Mouse (Mus musculus) kidney, adult 2 months (tissue): ENCODE results near the gene Hoxd10. TPM values are rescaled to one million over a fixed set of nuclear protein-coding genes. Genes with fewer than 3 reads are reported as not detected.

Experiments used
- DNase-seq: peaks from one replicate; pipeline ENCODE4 v3.0.0; 2021
- H3K27ac ChIP-seq: fragments of 200-500 bp; 2 replicates; pipeline ENCODE4 v1.5.1; 2012; ENCODE audit warnings: low read depth, low read length, control low read depth, inconsistent platforms; ENCODE audit not compliant: insufficient read depth
- H3K27me3 ChIP-seq: fragments of 200-500 bp; replicated peaks from 2 replicates; pipeline ENCODE4 v1.6.1; 2012; ENCODE audit warnings: mild to moderate bottlenecking, moderate library complexity, low read length, inconsistent platforms; ENCODE audit not compliant: control insufficient read depth, insufficient read depth
- H3K36me3 ChIP-seq: fragments of 200-500 bp; 2 replicates; pipeline ENCODE4 v1.6.1; 2012; ENCODE audit warnings: mild to moderate bottlenecking, moderate library complexity, low read length, inconsistent platforms; ENCODE audit not compliant: control insufficient read depth, insufficient read depth
- H3K4me1 ChIP-seq: fragments of 200-500 bp; 2 replicates; pipeline ENCODE4 v1.6.1; 2011; ENCODE audit warnings: low read length; ENCODE audit not compliant: control insufficient read depth, insufficient read depth
- H3K4me3 ChIP-seq: fragments of 200-500 bp; 2 replicates; pipeline ENCODE4 v1.5.1; 2011; ENCODE audit warnings: mild to moderate bottlenecking, low read depth, low read length, control low read depth; ENCODE audit not compliant: insufficient read depth
- CTCF ChIP-seq: fragments of 200-500 bp; conservative IDR thresholded peaks from 2 replicates; pipeline ENCODE4 v1.5.1; 2011; ENCODE audit warnings: low read depth, mild to moderate bottlenecking, control low read depth, low read length, moderate library complexity, mixed read lengths; ENCODE audit not compliant: insufficient read depth, insufficient read length
- POLR2A ChIP-seq: fragments of 200-500 bp; IDR thresholded peaks from one replicate; pipeline ENCODE4 v1.6.1; 2011; ENCODE audit warnings: low read depth, low read length, control low read depth
- WGBS: fragments of 180-500 bp; shearing (Covaris S2); methylation state at CpG from one replicate; pipeline ENCODE4 v1.1.7; 2018; 5-methylcytosine and 5-hydroxymethylcytosine counted together
- polyA plus RNA-seq: library from polyadenylated mRNA; depleted of rRNA; stranded (reverse); fragments of >200 nt; gene quantifications from 2 replicates; pipeline ENCODE4 v1.2.3, GENCODE M21; 2012

Hoxd10 gene
- polyA plus RNA-seq, 1 experiment, result 7.9 TPM

GRCm38 (mm10) chr2:74720955-74721491 lies 29.3 kb downstream of the Hoxd10 start:
- H3K4me3 ChIP-seq, result no peak overlapping the region
- H3K4me1 ChIP-seq, result peaks cover 24% of the 10 kb centered on the region; the same call in 1 of the 2 replicates
- DNase-seq, result no peak
- TF ChIP-seq POLR2A, result no peak
- no peak for TF ChIP-seq CTCF
- H3K27me3 ChIP-seq, result no peaks in the 10 kb centered on the region
- no peaks in the 10 kb centered on the region for H3K36me3 ChIP-seq
- WGBS, result 57% methylated on average over 5 of the region's 5 CpGs
- no peak overlapping the region for H3K27ac ChIP-seq

- H3K4me1 ChIP-seq, result peaks cover 27% of the 10 kb centered on the region; the same call in 1 of the 2 replicates
- no peak for TF ChIP-seq CTCF
- TF ChIP-seq POLR2A, result no peak
- H3K27me3 ChIP-seq, result no peaks in the 10 kb centered on the region
- no peaks in the 10 kb centered on the region for H3K36me3 ChIP-seq
- 30% methylated on average over 6 of the region's 6 CpGs for WGBS
- H3K27ac ChIP-seq, result no peak overlapping the region
- H3K4me3 ChIP-seq, result no peak overlapping the region
- peak; percentile 49 for DNase-seq
Observed at GRCm38 (mm10) chr2:74721882-74722281, 30.2 kb downstream of the Hoxd10 start.

- no peaks in the 10 kb centered on the region for H3K27me3 ChIP-seq
- H3K4me1 ChIP-seq, result peaks cover 27% of the 10 kb centered on the region; the same call in 1 of the 2 replicates
- no peak for TF ChIP-seq CTCF
- TF ChIP-seq POLR2A, result no peak
- no peak overlapping the region for H3K4me3 ChIP-seq
- WGBS, result 75% methylated on average over 8 of the region's 8 CpGs
- H3K36me3 ChIP-seq, result no peaks in the 10 kb centered on the region
- DNase-seq, result no peak
- H3K27ac ChIP-seq, result no peak overlapping the region
Observed at GRCm38 (mm10) chr2:74722949-74723348, 31.2 kb downstream of the Hoxd10 start.

GRCm38 (mm10) chr2:74724244-74725015 lies 32.7 kb downstream of the Hoxd10 start:
- 49% methylated on average over 7 of the region's 7 CpGs for whole genome bisulfite sequencing
- no peaks in the 10 kb centered on the region for H3K36me3 ChIP-seq
- no peak overlapping the region for H3K4me3 ChIP-seq
- no peaks in the 10 kb centered on the region for H3K27me3 ChIP-seq
- peak; percentile 81 for DNase-seq
- H3K27ac ChIP-seq, result no peak overlapping the region
- no peak for TF ChIP-seq CTCF
- no peak for TF ChIP-seq POLR2A
- peaks cover 26% of the 10 kb centered on the region; the same call in 1 of the 2 replicates for H3K4me1 ChIP-seq

GRCm38 (mm10) chr2:74725171-74725570 lies 33.4 kb downstream of the Hoxd10 start:
- no peak for DNase-seq
- Histone ChIP-seq H3K27me3 (no peaks in the 10 kb centered on the region), H3K27ac (no peak overlapping the region), H3K36me3 (no peaks in the 10 kb centered on the region), H3K4me3 (no peak overlapping the region), H3K4me1 (peaks cover 24% of the 10 kb centered on the region; the same call in 1 of the 2 replicates)
- WGBS, result 60% methylated on average over 17 of the region's 17 CpGs
- TF ChIP-seq POLR2A, result no peak
- TF ChIP-seq CTCF, result no peak

GRCm38 (mm10) chr2:74726551-74726950 lies 34.8 kb downstream of the Hoxd10 start, which contains the start of gene Gm28230:
Gm28230 (plus strand) TSS chr2:74726728.
- Histone ChIP-seq H3K27ac (no peak within 1 kb of the TSS), H3K36me3 (no peaks in the 10 kb centered on the region), H3K4me3 (peak within 1 kb of the TSS; percentile 40), H3K27me3 (no peaks in the 10 kb centered on the region), H3K4me1 (peaks cover 16% of the 10 kb centered on the region; the same call in 1 of the 2 replicates)
- DNase-seq, result peak; percentile 93
- no peak for TF ChIP-seq POLR2A
- TF ChIP-seq CTCF, result no peak
- WGBS, result 41% methylated on average over 5 of the region's 5 CpGs

- DNase-seq, result no peak
- Histone ChIP-seq H3K4me1 (peaks cover 14% of the 10 kb centered on the region; the same call in 1 of the 2 replicates), H3K27ac (no peak overlapping the region), H3K36me3 (no peaks in the 10 kb centered on the region), H3K27me3 (no peaks in the 10 kb centered on the region), H3K4me3 (peak overlapping the region; percentile 40)
- 46% methylated on average over 43 of the region's 43 CpGs for WGBS
- TF ChIP-seq POLR2A (no peak), CTCF (no peak)
Observed at GRCm38 (mm10) chr2:74726973-74727639, 35.4 kb downstream of the Hoxd10 start.
